Mouse (Mus musculus) CH12.LX (cell line): ENCODE data around the gene Uvrag.

Source experiments
- CTCF ChIP-seq, 2 experiments: IDR thresholded peaks in 1 of 2; conservative IDR thresholded peaks in 1 of 2; 2 replicates each; pipeline ENCODE4 v1.5.1; 2011 to 2012; ENCODE audit warnings: low read depth in 2 of 2, low read length in 2 of 2, improper control_type of control experiment in 1 of 2, inconsistent platforms in 1 of 2, mild to moderate bottlenecking in 1 of 2, moderate library complexity in 1 of 2
- EP300 ChIP-seq: IDR thresholded peaks from 2 replicates; pipeline ENCODE4 v1.6.1; 2011; ENCODE audit warnings: low read length, improper control_type of control experiment
- MAFK ChIP-seq: IDR thresholded peaks from 2 replicates; pipeline ENCODE4 v1.6.1; 2011; ENCODE audit warnings: low read length, improper control_type of control experiment; ENCODE audit not compliant: insufficient replicate concordance
- PAX5 ChIP-seq: IDR thresholded peaks from 2 replicates; pipeline ENCODE4 v1.6.1; 2012; ENCODE audit warnings: low read length, inconsistent platforms, mixed read lengths
- POLR2A ChIP-seq: IDR thresholded peaks from 2 replicates; pipeline ENCODE4 v1.6.1; 2011; ENCODE audit warnings: low read depth, mild to moderate bottlenecking, improper control_type of control experiment, low read length
- POLR2AphosphoS2 ChIP-seq: IDR thresholded peaks from 2 replicates; pipeline ENCODE4 v1.6.1; 2011; ENCODE audit warnings: low read depth, low read length, improper control_type of control experiment
- RCOR1 ChIP-seq: conservative IDR thresholded peaks from 2 replicates; pipeline ENCODE4 v1.6.1; 2012; ENCODE audit warnings: low read depth, mild to moderate bottlenecking, inconsistent platforms, low read length, improper control_type of control experiment
- SMC3 ChIP-seq: IDR thresholded peaks from 2 replicates; pipeline ENCODE4 v1.6.1; 2011; ENCODE audit warnings: low read depth, low read length, improper control_type of control experiment
- TBP ChIP-seq: conservative IDR thresholded peaks from 2 replicates; pipeline ENCODE4 v1.6.1; 2011; ENCODE audit warnings: low read depth, low read length, improper control_type of control experiment
- UBTF ChIP-seq: IDR thresholded peaks from 2 replicates; pipeline ENCODE4 v1.6.1; 2012; ENCODE audit warnings: low read depth, mild to moderate bottlenecking, inconsistent platforms, low read length, improper control_type of control experiment, moderate library complexity
- ZNF384 ChIP-seq: IDR thresholded peaks from 2 replicates; pipeline ENCODE4 v1.6.1; 2012; ENCODE audit warnings: low read depth, low read length, improper control_type of control experiment, inconsistent platforms

GRCm38 (mm10) chr7:99046545-99047206 is 94.3 kb downstream of the Uvrag start:
- no peak for TF ChIP-seq TBP
- TF ChIP-seq CTCF (conservative IDR thresholded peaks at IDR 0.05 in 1 of 2, IDR thresholded peaks at IDR 0.05 in 1 of 2; ENCODE audit: low read depth in 2 of 2, low read length in 2 of 2) = no peak
- TF ChIP-seq PAX5 = no peak
- no peak for TF ChIP-seq UBTF
- TF ChIP-seq RCOR1 = no peak
- no peak for TF ChIP-seq EP300
- TF ChIP-seq POLR2AphosphoS2 = no peak
- TF ChIP-seq SMC3 = no peak
- TF ChIP-seq ZNF384 = no peak
- TF ChIP-seq MAFK = no peak
- TF ChIP-seq POLR2A = no peak
